Mouse (Mus musculus): ENCODE data around the gene Ctdsp2. TPM values are rescaled to one million over a fixed set of nuclear protein-coding genes. Genes with fewer than 3 reads are reported as not detected.

The Ctdsp2 gene
- 10 to 100 TPM; 57.6 to 61.4 TPM for total RNA-seq (2021)

DNA sequence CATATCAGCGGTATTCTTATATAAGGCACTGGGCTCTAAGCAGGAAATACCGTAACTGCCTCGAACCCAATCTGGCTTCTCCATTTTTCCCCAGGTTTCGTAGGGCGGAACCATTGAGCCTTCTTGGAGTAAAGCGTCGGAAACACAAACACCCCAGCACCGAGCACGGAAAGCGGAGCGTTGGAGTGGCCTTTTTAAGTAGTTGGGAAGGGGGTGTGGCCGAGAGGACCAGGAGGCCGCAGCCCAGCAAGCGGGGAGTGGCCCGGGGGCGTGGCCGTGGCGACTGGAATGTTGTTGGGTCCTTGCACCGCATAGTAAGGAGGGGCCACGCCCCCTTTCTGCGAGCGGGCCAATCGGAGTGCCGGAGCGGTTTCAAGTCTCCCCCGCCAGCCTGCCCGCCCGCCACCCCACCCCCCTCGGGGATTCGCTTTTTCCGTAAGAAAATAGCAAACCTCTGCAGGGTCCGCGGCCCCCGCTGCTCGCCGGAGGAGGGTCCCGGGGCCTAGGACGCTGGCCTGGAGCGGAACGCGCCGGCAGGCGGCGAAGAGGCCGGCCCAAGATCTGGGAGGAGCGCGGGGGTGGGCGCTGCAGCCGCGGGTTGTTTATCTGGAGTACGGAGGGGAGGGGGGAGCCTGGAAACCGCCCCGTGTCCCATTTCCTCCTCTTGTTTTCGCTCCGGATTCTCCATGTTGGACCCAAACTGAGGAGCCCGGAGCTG lies at the start of gene Ctdsp2:
Gene Ctdsp2 (plus strand): TSS at position 441 of the 718 bp plus-strand sequence.
- intact Hi-C loops (cut with DNase I): no loop called here
- DNase-seq: peak; percentile 100

DNA sequence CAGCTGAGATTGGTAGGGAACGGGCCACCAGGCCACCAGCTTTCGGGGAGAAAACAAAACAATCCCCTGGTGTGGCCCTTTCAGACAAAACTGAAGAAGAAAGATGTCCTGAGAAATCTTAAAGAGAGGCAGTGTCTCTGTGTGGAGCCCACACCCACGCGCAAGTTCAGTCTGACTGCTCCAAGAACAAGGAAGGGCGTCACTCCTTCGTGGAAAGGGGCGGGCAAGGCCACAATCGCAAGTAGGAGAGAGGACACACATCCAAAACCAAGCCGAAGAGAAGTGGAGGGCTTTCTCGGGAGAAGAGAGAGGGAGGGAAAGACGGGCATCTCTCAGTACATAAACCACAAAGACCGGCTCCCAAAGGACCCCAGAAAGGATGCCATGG lies 49.7 kb upstream of the Ctdsp2 start:
- intact Hi-C loops (cut with DNase I): no loop called here
- no peak for DNase-seq

DNA sequence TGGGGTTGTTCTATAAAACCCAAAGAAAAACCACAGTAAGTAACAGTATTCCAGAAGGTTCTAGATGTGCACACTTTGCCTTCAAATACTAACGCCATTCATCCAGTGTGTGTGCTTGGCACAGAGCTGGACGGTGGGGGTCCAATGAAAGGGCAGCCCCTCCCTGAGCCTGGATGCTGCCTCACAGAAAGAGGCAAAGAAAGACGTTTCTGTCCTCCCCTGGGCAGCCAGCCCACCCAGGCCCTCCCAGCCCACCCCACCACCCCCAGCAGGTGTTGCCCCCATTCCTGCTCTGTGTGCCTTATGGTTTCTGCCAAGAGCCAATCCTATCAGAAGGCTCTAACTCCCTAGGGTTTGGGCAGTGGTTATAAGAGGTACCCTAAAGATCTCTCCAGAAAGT lies 49.0 kb upstream of the Ctdsp2 start:
- intact Hi-C loops (cut with DNase I): no loop called here
- peak; percentile 36 for DNase-seq

DNA sequence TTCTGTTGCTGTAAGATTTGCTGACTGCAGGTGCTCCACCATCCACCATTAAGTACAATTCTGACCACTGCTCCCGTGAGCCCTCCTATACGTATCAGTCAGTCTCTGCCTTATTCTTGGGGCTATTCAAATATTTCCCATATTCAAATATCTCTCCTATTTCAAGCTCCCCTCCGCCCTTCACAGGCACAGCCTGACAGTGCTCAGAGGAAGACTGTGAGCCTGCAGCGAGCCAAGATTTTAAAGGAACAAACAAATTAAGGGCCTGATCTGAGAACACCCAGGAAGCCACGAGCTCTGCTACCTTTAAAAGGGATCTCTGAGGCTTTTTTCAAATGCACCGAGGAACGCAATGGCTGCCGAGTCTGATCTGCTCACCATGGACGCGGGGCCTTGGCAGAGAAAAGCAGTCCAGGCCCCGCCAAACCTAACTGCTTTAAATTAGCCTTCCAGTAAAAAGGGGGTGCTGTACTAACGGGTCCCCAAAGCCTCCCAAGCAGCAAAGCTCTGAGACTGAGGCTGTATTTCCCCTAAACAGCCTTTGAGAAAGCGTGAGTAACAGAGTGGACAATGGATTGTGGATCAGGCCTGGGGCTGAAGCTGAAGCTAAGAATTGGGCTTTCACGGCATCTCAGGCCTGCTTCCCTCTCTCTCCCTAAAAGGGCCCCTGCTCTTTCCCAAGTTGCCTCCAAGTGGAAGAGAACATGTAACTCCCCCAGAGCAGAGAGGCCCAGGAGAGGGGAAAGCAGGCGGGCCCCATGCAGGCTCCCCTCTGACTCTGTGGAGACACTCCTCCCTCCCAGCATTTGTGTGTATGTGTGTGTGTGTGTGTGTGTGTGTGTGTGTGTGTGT lies 48.0 kb upstream of the Ctdsp2 start:
- peak; percentile 15 for DNase-seq

DNA sequence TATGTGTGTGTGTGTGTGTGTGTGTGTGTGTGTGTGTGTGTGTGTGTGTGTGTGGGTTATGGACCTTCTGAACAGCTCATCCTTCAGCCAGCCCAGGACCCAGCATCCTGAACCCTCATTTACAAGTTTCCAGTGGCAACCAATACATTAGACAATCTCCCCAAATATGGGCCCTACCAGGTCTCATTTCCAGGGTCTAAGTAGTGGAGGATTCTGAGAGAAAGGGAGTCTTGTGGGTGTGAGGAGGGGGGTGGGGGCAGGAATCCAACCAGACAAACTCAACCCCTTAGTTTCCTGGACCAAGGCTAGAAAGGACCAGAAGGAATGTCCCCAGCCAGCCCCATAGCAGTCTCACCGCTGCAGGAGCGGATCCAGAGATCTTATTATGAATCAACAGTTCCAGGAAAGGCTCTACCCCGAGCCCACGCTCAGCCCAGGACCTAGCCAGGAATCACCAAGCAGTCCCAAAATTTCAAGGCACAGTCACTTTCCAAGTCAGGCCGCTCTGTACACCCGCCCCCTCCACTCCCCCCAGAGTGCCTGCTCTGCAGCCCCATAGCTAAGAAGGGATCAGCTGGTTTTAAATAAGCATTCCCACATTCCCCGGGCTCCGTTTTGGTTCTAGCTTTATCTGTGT lies 47.3 kb upstream of the Ctdsp2 start:
- no peak for DNase-seq
- intact Hi-C loops (cut with DNase I): no loop called here

More for the DNA sequence above, 48.0 kb upstream of the Ctdsp2 start:
- intact Hi-C loops (cut with DNase I): no loop called here

DNA sequence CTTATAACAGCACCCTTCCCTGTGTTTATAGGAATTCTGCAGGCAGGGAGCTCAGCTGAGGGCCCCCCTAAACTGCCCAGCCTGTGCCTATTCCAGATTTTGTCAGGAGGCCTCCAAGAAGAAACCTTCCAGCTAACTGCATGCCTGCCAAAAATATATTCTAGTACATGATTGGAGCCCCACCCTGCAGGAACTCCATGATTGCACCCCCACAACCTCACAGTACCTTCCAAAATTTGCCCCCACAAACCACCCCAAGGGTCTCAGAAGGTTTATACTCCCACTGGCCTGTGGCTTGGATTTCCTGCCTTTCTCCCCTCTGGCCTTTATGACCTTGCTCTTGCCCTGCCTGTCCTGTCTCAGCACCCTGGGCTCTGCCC lies 46.8 kb upstream of the Ctdsp2 start:
- intact Hi-C loops (cut with DNase I): no loop called here
- DNase-seq: no peak

DNA sequence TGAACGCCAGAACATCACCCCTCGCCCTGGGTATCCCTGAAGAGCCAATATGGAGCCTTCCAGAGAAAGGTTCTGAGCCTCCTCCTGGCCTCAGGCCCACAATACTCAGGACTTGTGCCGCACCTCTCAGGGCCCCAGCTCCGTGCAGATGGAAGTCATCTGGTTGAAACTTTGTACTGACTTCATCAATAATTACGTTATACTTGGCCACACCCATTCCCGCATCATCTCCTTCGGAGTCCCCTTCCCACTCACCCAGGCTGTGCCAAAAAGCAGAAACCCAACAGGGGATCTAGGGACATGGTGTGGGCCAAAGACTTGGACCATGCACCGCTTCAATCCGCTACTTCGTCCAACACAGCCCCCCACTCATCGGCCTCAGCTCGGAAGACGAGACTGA lies 44.0 kb upstream of the Ctdsp2 start:
- intact Hi-C loops (cut with DNase I): no loop called here
- DNase-seq: no peak

DNA sequence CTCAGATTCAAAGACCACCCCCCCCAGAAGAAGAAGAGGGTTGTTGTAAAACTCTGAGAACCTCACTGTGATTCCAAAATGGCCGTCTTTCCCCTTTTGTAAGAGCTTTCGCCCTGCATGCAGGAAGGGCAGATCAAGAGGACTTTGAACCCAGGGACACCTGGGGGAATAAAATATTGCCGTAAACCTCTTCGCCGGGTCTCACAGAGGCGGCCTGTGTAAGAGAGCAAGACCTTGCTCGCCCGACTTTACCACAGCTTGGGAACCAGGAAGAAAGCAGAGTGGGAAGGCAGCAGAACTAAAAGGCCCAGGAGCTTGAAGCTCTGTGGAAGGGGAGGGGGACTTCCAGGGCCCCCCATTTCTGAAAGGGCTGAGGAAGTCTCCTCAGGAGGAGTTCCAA lies 43.4 kb upstream of the Ctdsp2 start:
- intact Hi-C loops (cut with DNase I): no loop called here
- no peak for DNase-seq

DNA sequence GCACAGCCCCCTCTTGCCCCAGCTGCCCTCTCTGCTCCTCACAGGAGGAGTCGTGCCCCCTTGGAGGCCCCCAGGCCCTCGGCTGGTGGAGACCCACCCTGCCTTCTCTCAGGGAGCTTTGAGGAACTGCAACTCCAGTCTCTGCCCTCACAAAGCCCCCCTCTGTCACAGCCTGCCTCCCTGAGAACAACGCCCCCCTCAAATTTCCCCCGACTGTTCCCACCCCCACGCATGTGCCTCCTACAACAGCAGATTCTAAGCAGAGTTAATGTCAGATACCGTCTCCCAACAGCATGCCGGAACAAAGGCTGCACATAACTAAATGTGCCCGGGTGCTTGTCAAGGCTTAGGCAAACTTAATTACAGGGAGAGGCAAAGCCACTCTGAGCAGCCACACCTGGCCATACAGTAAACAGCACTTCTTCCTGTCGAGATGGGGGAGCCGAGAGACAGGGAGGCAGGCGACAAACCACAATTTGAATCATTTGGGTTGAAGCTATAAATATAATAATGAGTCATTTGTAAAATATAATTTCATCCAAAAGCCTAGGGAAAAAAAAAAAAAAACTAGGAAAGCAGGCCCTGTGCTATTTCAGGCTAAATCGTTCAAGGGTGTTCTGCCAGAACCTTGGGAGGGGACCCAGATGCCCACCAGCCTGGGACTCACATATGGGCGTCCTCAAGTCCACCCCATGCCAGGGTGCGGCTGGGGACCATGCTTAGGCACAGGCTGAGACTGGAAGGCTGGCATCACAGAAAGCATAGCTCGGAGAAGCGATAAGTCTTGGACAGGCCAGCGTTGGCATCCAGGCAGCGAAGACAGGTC lies 42.7 kb upstream of the Ctdsp2 start:
- intact Hi-C loops (cut with DNase I): no loop called here
- no peak for DNase-seq

DNA sequence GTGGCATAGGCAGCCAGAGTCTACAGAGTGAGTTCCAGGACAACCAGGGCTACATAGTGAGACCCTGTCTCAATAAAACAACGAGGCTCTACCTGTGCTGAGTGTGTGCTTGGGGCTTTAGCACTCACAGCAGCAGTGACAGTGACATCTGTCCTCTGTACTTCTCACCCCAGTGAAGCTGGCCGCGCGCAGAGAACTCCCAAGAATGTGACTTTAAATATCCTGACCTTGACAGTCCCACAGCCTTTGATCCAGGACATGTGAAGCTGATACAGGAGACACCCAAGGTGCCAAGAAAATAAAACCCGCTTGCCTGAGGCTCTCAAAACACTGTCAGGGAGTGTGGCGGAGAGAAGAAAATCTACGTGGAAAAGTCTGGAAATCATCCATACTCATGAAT lies 37.6 kb upstream of the Ctdsp2 start:
- DNase-seq: no peak
- intact Hi-C loops (cut with DNase I): no loop called here

DNA sequence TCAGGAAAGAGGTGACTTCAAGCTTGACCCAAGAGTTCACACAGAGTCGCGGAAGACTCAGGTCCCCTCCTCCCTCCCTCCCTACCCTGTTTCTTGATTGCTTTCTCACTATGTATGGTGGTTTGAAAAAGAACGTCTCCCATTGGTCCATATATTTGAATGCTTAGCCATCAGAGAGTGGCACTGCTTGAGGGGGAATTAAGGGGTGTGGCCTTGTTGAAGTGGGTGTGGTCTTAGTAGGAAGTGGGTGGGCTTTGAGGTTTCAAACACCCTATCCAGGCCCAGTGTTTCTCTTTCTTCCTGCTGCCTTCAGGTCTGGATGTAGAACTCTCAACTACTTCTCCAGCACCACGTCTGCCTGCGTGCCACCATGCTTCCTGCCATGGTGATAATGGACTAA lies 33.0 kb upstream of the Ctdsp2 start:
- intact Hi-C loops (cut with DNase I): no loop called here
- DNase-seq: no peak

DNA sequence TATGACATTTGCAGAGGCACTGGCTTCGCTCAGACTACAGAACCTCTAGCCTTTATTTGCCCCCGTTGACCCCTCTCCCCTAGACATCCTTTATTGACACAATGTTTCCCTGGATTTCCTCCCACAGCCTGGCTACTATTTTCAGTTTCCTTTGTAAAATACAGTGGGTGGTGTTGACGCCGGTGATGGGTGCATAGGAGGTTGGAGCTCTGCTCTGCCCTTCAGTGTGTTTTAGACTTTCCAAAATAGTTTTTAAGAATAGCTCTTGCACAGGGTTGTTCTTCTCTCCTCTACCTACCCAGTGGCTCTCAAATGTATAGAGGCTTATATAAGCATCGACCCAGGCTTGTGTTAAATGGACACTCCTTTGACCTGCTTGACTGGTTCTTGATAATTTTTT lies 28.7 kb upstream of the Ctdsp2 start:
- intact Hi-C loops (cut with DNase I): no loop called here
- DNase-seq: no peak

DNA sequence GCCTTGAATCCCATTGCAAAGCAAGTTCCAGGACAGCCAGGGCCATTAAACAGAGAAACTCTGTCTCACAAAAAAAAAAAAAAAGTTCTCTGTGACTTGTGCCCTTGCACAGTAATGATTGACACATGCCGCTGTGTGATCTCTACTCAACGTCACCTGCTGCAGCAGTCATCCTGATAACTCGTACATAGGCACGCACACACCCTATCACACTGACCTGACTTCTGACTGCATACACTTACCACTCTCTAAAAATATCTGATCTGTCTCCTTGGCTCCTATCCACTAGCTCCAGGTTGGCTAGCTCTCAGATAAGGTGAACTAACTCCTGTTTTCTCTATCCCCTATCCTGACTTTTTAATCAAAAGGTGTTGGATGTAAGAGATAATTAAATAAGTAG lies 27.9 kb upstream of the Ctdsp2 start:
- no peak for DNase-seq
- intact Hi-C loops (cut with DNase I): no loop called here

DNA sequence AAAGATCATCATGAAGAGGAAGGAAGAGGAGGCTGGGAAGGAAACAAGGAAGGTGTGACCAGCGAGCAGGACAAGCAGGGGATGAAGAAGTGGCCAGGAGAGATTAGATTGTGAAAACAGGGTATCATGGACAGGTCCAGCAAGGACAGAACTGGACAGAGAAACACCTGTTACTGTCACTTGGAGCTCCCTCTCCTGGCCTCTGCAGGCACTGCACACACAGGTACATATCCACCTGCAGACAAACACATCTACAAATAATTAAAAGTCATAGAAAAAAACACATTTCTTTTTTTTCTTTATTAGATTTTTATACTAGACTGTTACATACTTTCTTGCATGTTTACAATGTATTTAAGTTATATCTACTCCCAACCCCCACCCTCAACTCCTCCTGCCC lies 26.1 kb upstream of the Ctdsp2 start:
- DNase-seq: no peak
- intact Hi-C loops (cut with DNase I): no loop called here

DNA sequence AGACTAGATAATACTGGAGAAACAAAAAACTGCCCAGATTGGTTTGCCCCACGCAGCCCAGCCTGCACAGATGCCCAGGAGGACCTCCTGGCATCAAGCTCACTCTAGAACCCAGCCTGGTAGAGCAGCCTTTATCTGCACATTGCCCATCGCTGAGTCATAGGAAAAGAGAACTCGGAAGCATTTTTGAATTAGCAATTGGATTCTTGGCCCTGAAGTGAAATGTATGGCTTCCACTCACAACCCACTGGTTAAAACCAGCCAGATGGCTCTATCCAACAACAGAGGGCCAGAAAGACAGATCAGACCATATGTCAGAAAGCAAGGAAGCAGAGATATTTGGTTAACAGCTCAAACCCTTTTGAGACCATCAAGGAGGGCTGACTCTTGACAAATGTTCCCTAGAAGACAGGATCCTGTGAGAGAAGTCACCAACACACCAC lies 25.5 kb upstream of the Ctdsp2 start:
- intact Hi-C loops (cut with DNase I): no loop called here

DNA sequence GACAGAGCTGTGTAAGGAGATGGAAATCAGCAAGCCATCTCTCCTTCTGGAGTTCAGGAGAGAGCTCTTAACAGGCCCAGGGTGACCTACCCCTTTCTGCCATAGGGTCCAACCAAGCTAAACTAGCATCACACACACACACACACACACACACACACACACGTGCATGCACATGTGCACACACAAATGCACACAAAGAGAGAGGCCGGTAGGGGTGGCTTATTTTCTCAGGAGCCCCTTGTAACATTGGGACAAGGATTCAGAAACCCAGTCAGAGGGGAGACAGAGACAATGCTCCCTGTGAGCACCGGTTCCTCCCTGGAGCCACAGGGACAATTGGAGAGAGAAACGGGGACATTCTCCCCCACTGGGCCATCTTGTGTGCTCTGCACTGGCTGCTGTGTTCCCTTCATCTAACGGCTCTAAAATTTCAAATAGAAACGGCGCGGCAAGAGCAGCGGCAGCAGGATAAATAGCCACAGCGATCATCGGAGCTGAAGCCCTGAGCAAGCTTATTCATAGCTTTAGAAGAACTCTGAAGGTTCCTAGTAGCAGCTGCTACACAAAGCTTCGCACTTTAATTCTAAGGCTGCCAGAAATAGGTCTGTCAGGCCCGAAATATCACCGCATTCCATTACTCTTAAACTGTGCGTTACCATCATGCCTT lies 21.7 kb upstream of the Ctdsp2 start:
- intact Hi-C loops (cut with DNase I): no loop called here
- no peak for DNase-seq

More for the DNA sequence above, 25.5 kb upstream of the Ctdsp2 start:
- no peak for DNase-seq

DNA sequence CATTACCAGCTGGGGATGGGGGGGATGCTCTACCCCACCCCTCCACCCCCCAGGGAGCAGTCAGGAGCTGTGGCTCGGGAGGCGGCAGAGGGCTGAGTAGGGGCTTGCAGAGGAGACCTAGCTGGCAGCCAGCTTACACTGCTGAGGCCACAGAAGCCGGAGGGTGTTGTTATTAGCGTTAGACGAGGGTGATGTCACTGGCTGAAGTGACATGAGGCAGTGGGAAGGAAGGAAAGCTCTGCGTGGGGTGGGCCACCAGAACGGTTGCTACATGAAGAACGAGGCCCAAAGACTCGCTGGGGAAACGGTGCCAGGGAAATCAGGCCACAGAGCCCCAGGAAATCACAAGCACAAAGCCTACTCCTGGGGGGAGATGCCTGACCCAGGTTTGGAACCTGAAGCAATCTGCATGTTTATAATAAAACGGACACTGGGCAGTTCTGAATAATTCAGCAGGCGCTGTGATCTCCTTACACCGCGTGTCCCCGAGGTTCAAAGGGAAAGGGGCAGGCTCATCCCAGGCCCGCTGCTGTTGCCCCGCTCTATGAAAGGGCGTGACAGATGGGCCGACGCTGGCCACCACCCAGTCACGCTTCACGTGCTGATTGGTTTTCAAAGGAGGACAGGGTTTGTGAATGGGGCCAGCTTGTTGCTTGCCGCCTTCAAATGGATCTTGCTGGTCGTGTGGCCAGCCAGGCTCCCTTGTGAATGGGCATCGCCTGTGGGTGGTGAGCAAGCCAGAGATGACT lies 21.0 kb upstream of the Ctdsp2 start:
- intact Hi-C loops (cut with DNase I): no loop called here
- DNase-seq: peak; percentile 87

DNA sequence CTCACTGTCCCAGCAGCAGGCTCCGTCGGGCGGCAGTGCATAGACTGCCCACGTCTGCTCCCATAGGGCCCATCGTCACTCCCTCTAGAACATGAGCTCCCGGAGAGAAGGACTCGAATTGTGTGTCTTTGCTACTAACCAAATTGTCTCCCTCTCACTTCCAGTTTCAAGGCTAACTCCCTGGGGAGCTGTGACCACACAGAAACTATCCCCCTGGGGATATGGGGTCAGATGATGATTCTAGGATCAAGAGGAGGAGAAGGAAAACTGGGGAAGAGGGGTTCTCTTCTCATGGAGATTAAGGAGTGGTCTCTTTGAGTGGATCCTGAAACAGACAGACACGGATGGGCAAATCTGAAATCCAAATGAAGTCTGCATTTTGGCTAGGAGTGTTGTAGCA lies 18.0 kb upstream of the Ctdsp2 start:
- no peak for DNase-seq
- intact Hi-C loops (cut with DNase I): no loop called here

DNA sequence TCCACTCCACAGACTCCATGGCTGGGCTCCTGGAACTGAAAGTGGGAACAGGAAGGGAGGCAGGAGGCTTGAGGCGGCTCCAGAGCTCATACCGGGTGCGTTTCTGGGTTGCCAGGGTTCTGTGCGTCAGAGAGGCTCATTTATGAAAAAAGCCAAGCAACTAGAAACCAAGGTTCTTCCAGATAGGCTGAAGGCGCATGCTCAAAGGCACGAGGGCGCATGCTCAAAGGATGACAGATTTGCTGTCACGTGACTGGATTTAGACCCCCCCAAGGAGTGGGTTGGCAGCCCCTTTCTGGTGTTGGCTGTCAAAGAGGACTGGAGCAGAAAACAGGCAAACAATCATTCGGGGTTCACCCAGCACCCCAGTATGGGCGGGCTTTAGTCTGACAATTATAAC lies 16.8 kb upstream of the Ctdsp2 start:
- intact Hi-C loops (cut with DNase I): no loop called here
- DNase-seq: peak; percentile 84
